Mouse (Mus musculus) midbrain, embryonic 11.5 days (tissue): ENCODE results near the gene Calhm2. TPM values are rescaled to one million over a fixed set of nuclear protein-coding genes. Genes with fewer than 3 reads are reported as not detected.

ENCODE experiments used
- ATAC-seq: fragments of 200-750 bp; cut with Nextera tagmentation; 2 replicates; pipeline ENCODE4 v1.8.0; 2017; ENCODE audit warnings: moderate TSS enrichment, moderate library complexity; ENCODE audit not compliant: low FRiP score
- DNase-seq: peaks from one replicate; pipeline ENCODE4 v3.0.0; 2015; ENCODE audit warnings: low spot score; ENCODE audit errors: missing footprints
- H3K27ac ChIP-seq: fragments of 300-500 bp; sonication (generic); 2 replicates; pipeline ENCODE4 v1.5.1; 2014; ENCODE audit warnings: low read depth, low read length
- H3K27me3 ChIP-seq: fragments of 300-500 bp; sonication (generic); 2 replicates; pipeline ENCODE4 v1.6.1; 2014; ENCODE audit warnings: mild to moderate bottlenecking, low read length, moderate library complexity, mixed read lengths; ENCODE audit not compliant: control insufficient read depth, insufficient read depth
- H3K36me3 ChIP-seq: fragments of 300-500 bp; sonication (generic); 2 replicates; pipeline ENCODE4 v1.6.1; 2014; ENCODE audit warnings: mild to moderate bottlenecking, low read length, moderate library complexity, mixed read lengths; ENCODE audit not compliant: control insufficient read depth, insufficient read depth
- H3K4me1 ChIP-seq: fragments of 300-500 bp; sonication (generic); 2 replicates; pipeline ENCODE4 v1.6.1; 2014; ENCODE audit warnings: low read length; ENCODE audit not compliant: control insufficient read depth, insufficient read depth
- H3K4me2 ChIP-seq: fragments of 300-500 bp; sonication (generic); 2 replicates; pipeline ENCODE4 v1.6.1; 2014; ENCODE audit warnings: mild to moderate bottlenecking, moderate library complexity
- H3K4me3 ChIP-seq: fragments of 300-500 bp; sonication (generic); 2 replicates; pipeline ENCODE4 v1.5.1; 2014; ENCODE audit warnings: low read depth, low read length
- H3K9ac ChIP-seq: fragments of 300-500 bp; sonication (generic); 2 replicates; pipeline ENCODE4 v1.6.1; 2014; ENCODE audit warnings: low read length
- H3K9me3 ChIP-seq: fragments of 300-500 bp; sonication (generic); 2 replicates; pipeline ENCODE4 v1.6.1; 2016; ENCODE audit warnings: low read length; ENCODE audit not compliant: control insufficient read depth
- WGBS: fragments of 180-500 bp; shearing (Covaris S2); extraction: QIAGEN DNeasy Blood & Tissue Kit; methylation state at CpG from one replicate; pipeline ENCODE4 v1.1.7; 2014; 5-methylcytosine and 5-hydroxymethylcytosine counted together
- polyA plus RNA-seq: library from polyadenylated mRNA; unstranded; fragments of >200 nt; fragmentation: Nextera tagmentation; extraction: Ambion mirVana; gene quantifications from 2 replicates; pipeline ENCODE4 v1.2.1, GENCODE M21; 2014

Gene Calhm2
- polyA plus RNA-seq, 1 experiment from 2014 or later, result 0.37 TPM

DNA sequence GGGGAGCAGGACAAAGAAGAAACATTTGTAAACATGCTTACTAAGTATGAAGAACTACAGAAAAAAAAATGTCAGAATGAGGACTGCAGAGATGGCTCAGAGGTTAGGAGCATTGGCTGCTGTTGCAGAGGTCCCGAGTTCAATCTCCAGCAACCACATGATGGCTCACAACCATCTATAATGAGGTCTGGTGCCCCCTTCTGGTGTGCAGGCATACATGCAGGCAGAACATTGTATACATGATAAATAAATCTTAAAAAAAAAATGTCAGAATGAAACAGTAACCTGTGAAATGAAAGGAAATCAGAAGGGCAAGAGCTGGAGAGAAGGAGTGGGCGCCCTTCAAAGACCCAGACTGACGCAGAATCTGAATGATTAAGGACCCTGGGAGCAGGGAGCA lies 72.2 kb downstream of the Calhm2 start:
- no peaks in the 10 kb centered on the region for H3K36me3 ChIP-seq
- no peak overlapping the region for H3K4me2 ChIP-seq
- H3K4me3 ChIP-seq, result no peak overlapping the region
- DNase-seq (no peak), ATAC-seq (no peak)
- peaks cover 6% of the 10 kb centered on the region; the same call in 1 of the 2 replicates for H3K4me1 ChIP-seq
- no peaks in the 10 kb centered on the region for H3K9me3 ChIP-seq
- H3K27ac ChIP-seq, result no peak overlapping the region
- no peak overlapping the region for H3K9ac ChIP-seq
- 86% methylated on average over 3 of the region's 3 CpGs for WGBS
- H3K27me3 ChIP-seq, result no peaks in the 10 kb centered on the region

DNA sequence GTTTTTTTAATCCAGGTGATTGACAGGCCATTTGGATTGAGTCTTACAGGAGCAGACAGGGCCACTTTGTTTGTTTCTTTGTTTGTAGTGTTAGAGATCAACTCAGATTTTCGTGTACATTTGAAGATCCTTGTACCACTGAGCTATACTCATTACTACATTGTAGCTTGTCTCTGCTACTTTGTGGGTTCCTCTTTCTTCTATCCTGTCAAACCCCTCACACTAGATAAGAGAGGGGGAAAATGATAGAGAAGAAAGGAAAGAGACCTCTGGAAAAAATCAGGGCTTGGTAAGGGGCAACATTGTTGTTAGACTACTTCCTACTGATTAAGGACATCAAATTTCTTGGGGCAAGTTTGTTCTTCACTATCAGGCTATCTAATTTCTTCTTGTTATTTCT lies 80.4 kb downstream of the Calhm2 start:
- H3K27me3 ChIP-seq, result no peaks in the 10 kb centered on the region
- 70% methylated on average over 1 of the region's 1 CpGs for WGBS
- H3K27ac ChIP-seq, result no peak overlapping the region
- no peaks in the 10 kb centered on the region for H3K9me3 ChIP-seq
- DNase-seq, result no peak
- no peaks in the 10 kb centered on the region for H3K4me1 ChIP-seq
- no peak for ATAC-seq
- H3K36me3 ChIP-seq, result no peaks in the 10 kb centered on the region
- H3K9ac ChIP-seq, result no peak overlapping the region
- H3K4me2 ChIP-seq, result no peak overlapping the region
- H3K4me3 ChIP-seq, result no peak overlapping the region

Other genes starting within 250 kb of the Calhm2 start
- 179 and 186 TPM in 2 replicates for gene Ina, start 123.6 kb downstream of the Calhm2 start, polyA plus RNA-seq
- gene Nt5c2, start 123.1 kb downstream of the Calhm2 start, polyA plus RNA-seq, result 73.5 and 79.6 TPM in 2 replicates
- gene Pcgf6, start 87.4 kb downstream of the Calhm2 start, polyA plus RNA-seq, result 33.7 and 34.3 TPM in 2 replicates
- gene Taf5, start 70.5 kb downstream of the Calhm2 start, polyA plus RNA-seq, result 10.9 and 12.1 TPM in 2 replicates
- gene Usmg5, start 47.6 kb downstream of the Calhm2 start, polyA plus RNA-seq, result 1,071 and 1,179 TPM in 2 replicates
- 9.1 and 9.7 TPM in 2 replicates for gene Pdcd11, start 47.5 kb downstream of the Calhm2 start, polyA plus RNA-seq
- gene Calhm1, start 6.0 kb upstream of the Calhm2 start, polyA plus RNA-seq, result not detected in 2 replicates
- not detected in 2 replicates for gene Calhm3, start 19.5 kb upstream of the Calhm2 start, polyA plus RNA-seq
- 2.9 and 4.0 TPM in 2 replicates for gene Neurl1a, start 40.5 kb upstream of the Calhm2 start, polyA plus RNA-seq